Mouse (Mus musculus) C2C12 (cell line): ENCODE measurements around the gene Ezr.
"Not testable (repeated sequence)": the region's sequence is repeated elsewhere in the genome, so short reads cannot be mapped to it uniquely, and the experiment has no call there.

Source experiments
- CTCF ChIP-seq: IDR thresholded peaks from one replicate; pipeline ENCODE4 v1.5.1; 2011; ENCODE audit not compliant: control insufficient read depth, insufficient read depth, insufficient read length
- MAX ChIP-seq: IDR thresholded peaks from one replicate; pipeline ENCODE4 v1.6.1; 2011; ENCODE audit warnings: mild to moderate bottlenecking, control low read depth
- MYOD1 ChIP-seq: IDR thresholded peaks from one replicate; pipeline ENCODE4 v1.6.1; 2011; ENCODE audit warnings: low read depth; ENCODE audit not compliant: control insufficient read depth, insufficient read length
- USF1 ChIP-seq: IDR thresholded peaks from one replicate; pipeline ENCODE4 v1.6.1; 2011; ENCODE audit warnings: low read depth, mild to moderate bottlenecking, control low read depth, moderate library complexity

DNA sequence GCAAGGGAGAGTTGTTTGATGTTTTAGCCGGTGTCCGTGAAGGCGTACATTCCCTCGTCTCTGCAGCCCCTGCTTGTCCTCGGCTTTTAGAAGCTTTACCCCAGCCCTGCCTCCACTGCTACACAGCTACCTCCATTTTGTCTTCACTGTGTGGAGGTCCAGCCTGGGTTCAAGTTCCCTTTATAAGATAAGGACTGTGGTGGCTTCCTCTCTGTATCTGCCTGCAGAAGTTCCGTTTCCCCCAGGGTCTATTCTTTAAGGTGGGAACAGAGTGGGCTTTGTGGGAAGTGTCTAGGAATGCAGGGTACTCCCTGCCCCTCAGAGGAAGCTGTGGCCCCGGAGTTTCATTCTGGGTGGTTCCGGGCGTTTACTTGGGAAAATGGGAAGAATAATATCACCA lies 86.9 kb downstream of the Ezr start:
- not testable (repeated sequence) for TF ChIP-seq MAX, CTCF, USF1, MYOD1
